Mouse (Mus musculus) lung, embryonic 16.5 days (tissue): ENCODE data around the gene Decr2. TPM values are rescaled to one million over a fixed set of nuclear protein-coding genes. Genes with fewer than 3 reads are reported as not detected.

Experiments used
- ATAC-seq: fragments of 200-750 bp; cut with Nextera tagmentation; 2 replicates; pipeline ENCODE4 v1.8.0; 2017; ENCODE audit warnings: low read depth, mild to moderate bottlenecking, moderate library complexity
- H3K27ac ChIP-seq: fragments of 300-500 bp; sonication (generic); 2 replicates; pipeline ENCODE4 v1.5.1; 2014; ENCODE audit warnings: mild to moderate bottlenecking, control low read depth, low read length
- H3K27me3 ChIP-seq: fragments of 300-500 bp; sonication (generic); 2 replicates; pipeline ENCODE4 v1.6.1; 2014; ENCODE audit warnings: low read depth, low read length, mixed read lengths; ENCODE audit not compliant: control insufficient read depth, insufficient read depth
- H3K36me3 ChIP-seq: fragments of 300-500 bp; sonication (generic); 2 replicates; pipeline ENCODE4 v1.6.1; 2014; ENCODE audit warnings: low read length; ENCODE audit not compliant: control insufficient read depth, insufficient read depth
- H3K4me1 ChIP-seq: fragments of 300-500 bp; sonication (generic); replicated peaks from 2 replicates; pipeline ENCODE4 v1.6.1; 2014; ENCODE audit warnings: low read length, mixed read lengths; ENCODE audit not compliant: control insufficient read depth, insufficient read depth
- H3K4me2 ChIP-seq: fragments of 300-500 bp; sonication (generic); 2 replicates; pipeline ENCODE4 v1.6.1; 2014; ENCODE audit warnings: low read depth, low read length, control low read depth
- H3K4me3 ChIP-seq: fragments of 300-500 bp; sonication (generic); 2 replicates; pipeline ENCODE4 v1.5.1; 2014; ENCODE audit warnings: mild to moderate bottlenecking, low read length, control low read depth
- H3K9ac ChIP-seq: fragments of 300-500 bp; sonication (generic); 2 replicates; pipeline ENCODE4 v1.6.1; 2014; ENCODE audit warnings: low read length, control low read depth
- H3K9me3 ChIP-seq: fragments of 300-500 bp; sonication (generic); 2 replicates; pipeline ENCODE4 v1.6.1; 2016; ENCODE audit warnings: low read length; ENCODE audit not compliant: control insufficient read depth
- WGBS: fragments of 180-500 bp; shearing (Covaris S2); extraction: QIAGEN DNeasy Blood & Tissue Kit; methylation state at CpG from one replicate; pipeline ENCODE4 v1.1.7; 2014; 5-methylcytosine and 5-hydroxymethylcytosine counted together
- polyA plus RNA-seq: library from polyadenylated mRNA; unstranded; fragments of >200 nt; fragmentation: Nextera tagmentation; extraction: Ambion mirVana; gene quantifications from 2 replicates; pipeline ENCODE4 v1.2.1, GENCODE M21; 2015

Gene Decr2
- polyA plus RNA-seq, 1 experiment from 2014 or later: 36.3 TPM

DNA sequence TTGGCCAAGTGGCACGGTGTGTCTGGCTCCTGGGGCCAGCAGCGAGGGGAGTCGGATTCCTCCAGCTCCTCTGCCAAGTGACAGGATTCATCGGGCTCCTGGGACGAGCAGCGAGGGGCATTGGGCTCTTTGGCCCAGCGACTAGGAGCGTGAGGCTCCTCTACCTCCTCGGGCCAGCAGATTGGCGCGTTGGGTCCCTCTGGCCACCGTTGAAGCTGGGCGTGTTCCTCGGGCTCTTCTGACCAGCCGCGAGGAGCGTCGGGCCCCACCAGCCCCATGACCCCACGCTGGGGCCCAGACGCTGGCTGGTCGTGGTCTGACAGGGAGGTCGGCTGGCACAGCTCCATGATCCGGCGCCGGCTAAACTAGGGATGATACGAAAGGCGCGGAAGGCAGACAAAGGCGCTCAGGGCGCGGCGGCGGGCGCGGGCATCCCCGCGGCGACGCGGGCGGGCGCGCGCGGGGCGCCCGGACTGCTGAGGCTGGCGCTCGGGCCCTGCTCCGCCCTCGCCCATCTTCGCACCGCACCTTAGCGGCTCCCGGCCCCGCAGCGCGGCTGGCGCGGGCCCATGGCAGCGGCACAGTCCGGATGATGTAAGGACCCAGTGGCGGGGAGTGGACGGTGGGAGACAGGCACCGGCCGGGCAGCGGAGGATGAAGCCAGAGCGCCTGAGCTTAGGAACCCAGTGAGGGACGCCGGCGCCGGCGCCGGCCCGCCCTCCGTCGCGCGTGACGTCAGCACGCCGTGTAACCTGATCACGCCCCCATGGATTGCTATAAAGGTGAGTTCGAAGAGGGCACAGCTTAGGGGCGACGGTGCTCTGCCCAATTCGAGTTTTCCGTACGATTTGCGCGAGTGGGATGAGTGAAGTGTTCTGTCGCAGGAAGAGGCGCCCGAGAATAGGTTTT is 21.1 kb downstream of the Decr2 start, which contains the start of gene Rab11fip3:
Gene Rab11fip3 (minus strand): TSS at position 725 of the 909 bp plus-strand sequence.
- Histone ChIP-seq H3K4me1 (peaks cover 15% of the 10 kb centered on the region), H3K36me3 (no peaks in the 10 kb centered on the region), H3K27ac (peak within 1 kb of the TSS; percentile 41), H3K4me3 (peak within 1 kb of the TSS; percentile 76), H3K4me2 (peak within 1 kb of the TSS; percentile 96), H3K9ac (peak within 1 kb of the TSS; percentile 79), H3K27me3 (no peaks in the 10 kb centered on the region), H3K9me3 (no peaks in the 10 kb centered on the region)
- WGBS: under 1% methylated on average over 89 of the region's 94 CpGs
- ATAC-seq: peak; percentile 91

DNA sequence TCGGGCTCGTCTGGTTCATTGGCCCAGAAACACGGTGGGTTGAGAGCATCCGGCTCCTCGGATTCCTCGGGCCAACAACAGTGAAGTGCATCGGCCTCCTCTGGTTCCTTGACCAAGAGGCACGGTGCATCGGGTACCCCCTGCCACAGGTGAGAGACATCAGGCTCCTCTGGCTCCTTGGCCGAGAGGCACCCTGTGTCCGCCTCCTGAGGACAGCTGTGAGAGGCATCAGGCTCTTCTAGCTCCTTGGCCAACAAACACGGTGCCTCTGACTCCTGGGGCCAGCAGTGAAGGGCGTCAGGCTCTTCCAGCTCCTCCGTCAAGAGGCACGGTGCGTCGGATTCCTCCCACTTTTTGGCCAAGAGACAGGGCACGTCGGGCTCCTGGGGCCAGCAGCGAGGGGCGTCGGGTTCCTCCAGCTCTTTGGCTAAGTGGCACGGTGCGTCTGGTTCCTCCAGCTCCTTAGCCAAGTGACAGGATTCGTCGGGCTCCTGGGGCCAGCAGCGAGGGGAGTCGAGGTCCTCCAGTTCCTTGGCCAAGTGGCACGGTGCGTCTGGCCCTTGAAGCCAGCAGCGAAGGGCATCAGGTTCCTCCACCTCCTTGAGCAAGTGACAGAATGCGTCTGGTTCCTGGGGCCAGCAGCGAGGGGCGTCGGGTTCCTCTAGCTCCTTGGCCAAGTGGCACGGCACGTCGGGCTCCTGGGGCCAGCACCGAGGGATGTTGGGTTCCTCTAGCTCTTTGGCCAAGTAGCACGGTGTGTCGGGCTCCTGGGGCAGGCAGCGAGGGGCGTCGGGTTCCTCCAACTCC is 21.9 kb downstream of the Decr2 start:
- Histone ChIP-seq H3K9ac (peak overlapping the region; percentile 79), H3K4me3 (peak overlapping the region; percentile 76), H3K9me3 (no peaks in the 10 kb centered on the region), H3K27me3 (no peaks in the 10 kb centered on the region), H3K4me1 (peaks cover 15% of the 10 kb centered on the region), H3K36me3 (no peaks in the 10 kb centered on the region), H3K4me2 (peak overlapping the region; percentile 96), H3K27ac (no peak overlapping the region)
- WGBS: under 1% methylated on average over 44 of the region's 44 CpGs
- ATAC-seq: peak; percentile 31

DNA sequence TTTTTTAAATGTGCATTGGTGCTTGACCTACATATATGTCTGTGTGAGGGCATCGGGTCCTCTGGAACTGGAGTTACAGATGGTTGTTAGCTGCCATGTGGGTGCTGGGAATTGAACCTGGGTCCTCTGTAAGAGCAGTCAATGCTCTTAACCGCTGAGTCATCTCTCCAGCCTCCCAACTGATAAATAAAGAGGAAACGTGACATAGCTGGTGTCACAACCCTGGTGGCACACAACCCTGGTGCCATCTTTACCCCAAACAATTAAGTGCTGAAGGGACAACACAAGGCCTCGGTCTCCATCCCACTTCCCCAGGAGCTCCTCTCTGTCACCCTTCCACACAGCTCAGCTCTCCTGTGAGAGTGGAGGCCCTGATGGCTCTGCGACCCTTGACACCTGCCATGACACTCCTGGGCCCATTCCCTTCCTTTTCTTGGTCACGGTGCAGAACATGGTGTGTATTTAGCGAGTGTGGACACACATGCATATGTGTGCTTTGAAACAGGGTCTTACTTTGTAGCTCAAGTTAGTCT is 23.6 kb downstream of the Decr2 start:
- no peak overlapping the region for H3K4me3 ChIP-seq
- H3K36me3 ChIP-seq: no peaks in the 10 kb centered on the region
- peaks cover 15% of the 10 kb centered on the region for H3K4me1 ChIP-seq
- H3K9ac ChIP-seq: no peak overlapping the region
- no peak overlapping the region for H3K27ac ChIP-seq
- H3K9me3 ChIP-seq: no peaks in the 10 kb centered on the region
- H3K27me3 ChIP-seq: no peaks in the 10 kb centered on the region
- no peak for ATAC-seq
- peak overlapping the region; percentile 96 for H3K4me2 ChIP-seq
- 92% methylated on average over 7 of the region's 7 CpGs for WGBS

- H3K4me3 ChIP-seq: no peak overlapping the region
- H3K9me3 ChIP-seq: no peaks in the 10 kb centered on the region
- H3K4me1 ChIP-seq: peaks cover 15% of the 10 kb centered on the region
- no peaks in the 10 kb centered on the region for H3K27me3 ChIP-seq
- H3K9ac ChIP-seq: no peak overlapping the region
- WGBS: 62% methylated on average over 6 of the region's 6 CpGs
- H3K4me2 ChIP-seq: no peak overlapping the region
- no peaks in the 10 kb centered on the region for H3K36me3 ChIP-seq
- no peak overlapping the region for H3K27ac ChIP-seq
- no peak for ATAC-seq
These were observed 25.2 kb downstream of the Decr2 start for GRCm38 (mm10) chr17:26064916-26065315.

GRCm38 (mm10) chr17:26057787-26058567 is 32.2 kb downstream of the Decr2 start:
- peak; percentile 20; the same call in 1 of the 2 replicates for ATAC-seq

DNA sequence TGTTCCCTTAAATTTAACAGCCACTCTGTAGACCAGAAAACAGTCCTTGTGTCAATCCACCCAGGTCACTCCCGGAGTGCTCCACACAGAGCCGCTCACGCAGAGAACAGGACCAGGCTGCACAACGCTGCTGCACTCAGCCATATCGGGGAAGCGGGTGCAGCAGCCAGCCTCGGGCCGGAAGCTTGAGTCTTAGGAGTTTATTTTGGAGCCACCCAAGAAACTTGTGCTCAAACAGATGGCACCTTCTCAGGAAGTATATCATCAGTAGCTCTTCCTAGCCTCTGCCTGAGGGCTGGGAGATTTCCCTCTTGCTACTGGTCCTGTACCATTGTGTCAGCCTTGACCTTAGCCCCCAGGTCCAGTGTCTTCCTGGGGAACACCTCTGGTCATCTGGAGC is 32.9 kb downstream of the Decr2 start:
- Histone ChIP-seq H3K9ac (no peak overlapping the region), H3K27me3 (no peaks in the 10 kb centered on the region), H3K36me3 (peaks cover 4% of the 10 kb centered on the region; the same call in 1 of the 2 replicates), H3K9me3 (no peaks in the 10 kb centered on the region), H3K4me3 (no peak overlapping the region), H3K27ac (no peak overlapping the region), H3K4me1 (no peaks in the 10 kb centered on the region), H3K4me2 (no peak overlapping the region)
- ATAC-seq: no peak
- WGBS: 90% methylated on average over 8 of the region's 8 CpGs

More at GRCm38 (mm10) chr17:26057787-26058567, 32.2 kb downstream of the Decr2 start:
- Histone ChIP-seq H3K27ac (no peak overlapping the region), H3K36me3 (peaks cover 4% of the 10 kb centered on the region; the same call in 1 of the 2 replicates), H3K4me3 (no peak overlapping the region), H3K27me3 (no peaks in the 10 kb centered on the region), H3K4me2 (no peak overlapping the region), H3K9me3 (no peaks in the 10 kb centered on the region), H3K4me1 (no peaks in the 10 kb centered on the region), H3K9ac (no peak overlapping the region)
- whole genome bisulfite sequencing: 50% methylated on average over 9 of the region's 9 CpGs

DNA sequence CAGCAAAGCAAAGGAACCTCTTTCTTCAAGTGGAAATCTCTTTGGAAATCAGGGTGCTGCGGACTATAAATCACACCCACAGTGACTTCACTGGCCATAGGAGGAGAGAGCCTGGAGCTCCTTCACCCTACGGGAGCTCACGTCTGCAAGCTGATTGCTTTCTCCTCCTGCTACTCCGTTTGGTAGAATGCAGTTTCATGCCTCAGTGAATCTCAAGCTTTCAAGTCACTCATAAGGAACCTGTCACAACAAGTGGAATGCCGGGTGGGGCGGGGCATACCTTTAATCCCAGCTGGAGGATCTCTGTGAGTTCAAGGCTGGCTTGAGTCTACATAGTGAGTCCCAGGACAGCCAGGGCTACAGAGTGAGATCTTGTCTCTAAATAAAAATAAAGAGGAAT is 35.0 kb downstream of the Decr2 start:
- no peak overlapping the region for H3K27ac ChIP-seq
- no peak for ATAC-seq

DNA sequence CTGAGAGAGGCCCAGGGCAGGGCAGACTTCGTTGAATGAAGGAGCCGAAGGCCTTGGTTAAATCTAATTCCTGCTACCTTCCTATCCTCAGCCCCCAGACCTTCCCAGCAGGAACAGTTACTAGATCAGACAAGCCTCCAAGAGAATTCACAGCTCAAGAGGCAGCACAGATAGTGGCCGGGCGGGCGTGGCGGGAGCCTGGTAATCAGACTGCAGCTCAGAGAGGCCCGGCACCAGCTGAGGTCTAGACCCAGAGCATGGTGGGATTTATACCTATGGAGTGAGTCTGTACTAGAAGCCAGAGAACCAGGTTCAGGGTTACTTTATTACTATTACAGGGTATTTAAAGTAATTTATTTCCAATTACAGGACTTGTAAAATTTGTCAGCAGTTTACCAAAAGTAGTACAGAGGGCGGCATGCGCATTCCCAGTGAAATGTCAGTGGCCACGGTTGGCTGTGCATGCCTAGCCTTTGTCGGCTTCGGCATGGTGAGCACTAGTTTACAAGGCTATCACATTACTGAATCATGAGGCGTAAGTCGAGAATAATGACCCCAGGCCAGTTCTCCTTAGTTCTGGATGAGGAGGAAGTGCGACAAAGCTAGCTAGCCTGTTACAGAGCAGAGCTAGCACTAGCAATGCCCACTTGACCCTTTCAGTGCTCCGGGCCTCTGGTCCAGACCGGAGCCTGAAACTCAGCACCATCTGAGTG is 35.8 kb downstream of the Decr2 start:
- Histone ChIP-seq H3K9me3 (no peaks in the 10 kb centered on the region), H3K4me3 (no peak overlapping the region), H3K36me3 (peaks cover 4% of the 10 kb centered on the region; the same call in 1 of the 2 replicates), H3K4me2 (no peak overlapping the region), H3K4me1 (no peaks in the 10 kb centered on the region), H3K27ac (no peak overlapping the region), H3K27me3 (no peaks in the 10 kb centered on the region), H3K9ac (0 out of 2 replicates have a peak overlapping the region, but pooled peaks have one; percentile 5)
- no peak for ATAC-seq
- WGBS: 69% methylated on average over 17 of the region's 17 CpGs

More for the DNA sequence above, 35.0 kb downstream of the Decr2 start:
- Histone ChIP-seq H3K4me3 (no peak overlapping the region), H3K9me3 (no peaks in the 10 kb centered on the region), H3K27me3 (no peaks in the 10 kb centered on the region), H3K4me2 (no peak overlapping the region), H3K36me3 (peaks cover 4% of the 10 kb centered on the region; the same call in 1 of the 2 replicates), H3K4me1 (no peaks in the 10 kb centered on the region), H3K9ac (no peak overlapping the region)
- 75% methylated on average over 6 of the region's 6 CpGs for WGBS
